Mouse (Mus musculus) lung, adult 2 months (tissue): Measurements from ENCODE around the gene Mdh2.

Experiments used
- CTCF ChIP-seq: fragments of 200-500 bp; IDR thresholded peaks from 2 replicates; pipeline ENCODE4 v1.5.1; 2011; ENCODE audit warnings: mild to moderate bottlenecking, low read length, control low read depth; ENCODE audit not compliant: insufficient read depth
- POLR2A ChIP-seq: fragments of 200-500 bp; IDR thresholded peaks from 2 replicates; pipeline ENCODE4 v1.6.1; 2011; ENCODE audit warnings: low read depth, mild to moderate bottlenecking, control low read depth, low read length, borderline replicate concordance; ENCODE audit errors: extremely low read depth

GRCm38 (mm10) chr5:135829381-135829780, 51.1 kb downstream of the Mdh2 start:
- no peak for TF ChIP-seq CTCF
- no peak for TF ChIP-seq POLR2A
